Mouse (Mus musculus): ENCODE data around the gene Gm49361. TPM values are rescaled to one million over a fixed set of nuclear protein-coding genes. Genes with fewer than 3 reads are reported as not detected.
A peak's percentile ranks its signal among the peaks of the same experiment; 100 is the strongest.

Gene Gm49361
- total and polyA plus RNA-seq, 2 experiments from 2014 or later, result 0.16 TPM; not detected in 1

GRCm38 (mm10) chr14:57701915-57702477, 43.9 kb downstream of the Gm49361 start:
- Histone ChIP-seq H3K9me3 (ENCODE audit: low read length) (no peaks in the 10 kb centered on the region), H3K36me3 (ENCODE audit: insufficient read depth, low read length) (0 out of 2 replicates have a peak, but pooled peaks cover 3% of the 10 kb centered on the region), H3K27ac (peak overlapping the region; percentile 73), H3K4me3 (ENCODE audit: low read length) (no peak overlapping the region), H3K9ac (replicated peaks; ENCODE audit: low read length) (0 out of 2 replicates have a peak overlapping the region, but pooled peaks have one; percentile 24), H3K27me3 (ENCODE audit: insufficient read depth, low read length) (no peaks in the 10 kb centered on the region), H3K4me1 (ENCODE audit: insufficient read depth, low read length) (no peaks in the 10 kb centered on the region), H3K4me2 (ENCODE audit: low read depth, low read length) (no peak overlapping the region)
- peak; percentile 54 for DNase-seq (ENCODE audit: low spot score)
- WGBS, result 42% methylated on average over 12 of the region's 12 CpGs
- TF ChIP-seq CTCF (IDR thresholded peaks at IDR 0.05; ENCODE audit: low read depth), result no peak
- peak; percentile 68 for ATAC-seq

- WGBS, result 97% methylated on average over 33 of the region's 33 CpGs
- H3K36me3 ChIP-seq (ENCODE audit: insufficient read depth, low read length), result peaks cover 4% of the 10 kb centered on the region; the same call in 1 of the 2 replicates
- no peak for TF ChIP-seq CTCF (IDR thresholded peaks at IDR 0.05; ENCODE audit: low read depth)
Observed at GRCm38 (mm10) chr14:57699461-57699970, 46.4 kb downstream of the Gm49361 start.

GRCm38 (mm10) chr14:57699016-57699415, 46.9 kb downstream of the Gm49361 start:
- H3K4me1 ChIP-seq (ENCODE audit: insufficient read depth, low read length), result no peaks in the 10 kb centered on the region
- H3K4me3 ChIP-seq (ENCODE audit: low read length), result no peak overlapping the region
- no peak for ATAC-seq
- H3K36me3 ChIP-seq (ENCODE audit: insufficient read depth, low read length), result peaks cover 4% of the 10 kb centered on the region; the same call in 1 of the 2 replicates
- H3K27ac ChIP-seq, result no peak overlapping the region
- no peaks in the 10 kb centered on the region for H3K27me3 ChIP-seq (ENCODE audit: insufficient read depth, low read length)
- no peak for TF ChIP-seq CTCF (IDR thresholded peaks at IDR 0.05; ENCODE audit: low read depth)
- H3K9ac ChIP-seq (replicated peaks; ENCODE audit: low read length), result no peak overlapping the region
- no peak for DNase-seq (ENCODE audit: low spot score)
- 87% methylated on average over 10 of the region's 10 CpGs for WGBS
- no peaks in the 10 kb centered on the region for H3K9me3 ChIP-seq (ENCODE audit: low read length)
- no peak overlapping the region for H3K4me2 ChIP-seq (ENCODE audit: low read depth, low read length)

More at GRCm38 (mm10) chr14:57699461-57699970, 46.4 kb downstream of the Gm49361 start:
- Histone ChIP-seq H3K27me3 (ENCODE audit: insufficient read depth, low read length) (no peaks in the 10 kb centered on the region), H3K9me3 (ENCODE audit: low read length) (no peaks in the 10 kb centered on the region), H3K9ac (replicated peaks; ENCODE audit: low read length) (no peak overlapping the region), H3K4me1 (ENCODE audit: insufficient read depth, low read length) (no peaks in the 10 kb centered on the region), H3K27ac (no peak overlapping the region), H3K4me2 (ENCODE audit: low read depth, low read length) (no peak overlapping the region), H3K4me3 (ENCODE audit: low read length) (no peak overlapping the region)
- DNase-seq (ENCODE audit: low spot score), result no peak
- no peak for ATAC-seq

GRCm38 (mm10) chr14:57696066-57696465, 49.8 kb downstream of the Gm49361 start:
- Histone ChIP-seq H3K27me3 (ENCODE audit: insufficient read depth, low read length) (no peaks in the 10 kb centered on the region), H3K9ac (replicated peaks; ENCODE audit: low read length) (no peak overlapping the region), H3K4me2 (ENCODE audit: low read depth, low read length) (no peak overlapping the region), H3K36me3 (ENCODE audit: insufficient read depth, low read length) (peaks cover 4% of the 10 kb centered on the region; the same call in 1 of the 2 replicates), H3K4me3 (ENCODE audit: low read length) (no peak overlapping the region), H3K9me3 (ENCODE audit: low read length) (no peaks in the 10 kb centered on the region), H3K4me1 (ENCODE audit: insufficient read depth, low read length) (no peaks in the 10 kb centered on the region), H3K27ac (no peak overlapping the region)
- ATAC-seq (no peak), DNase-seq (ENCODE audit: low spot score) (no peak)
- no peak for TF ChIP-seq CTCF (IDR thresholded peaks at IDR 0.05; ENCODE audit: low read depth)
- 94% methylated on average over 15 of the region's 15 CpGs for WGBS

GRCm38 (mm10) chr14:57695550-57695949, 50.4 kb downstream of the Gm49361 start:
- ATAC-seq, result no peak

GRCm38 (mm10) chr14:57694246-57694645, 51.7 kb downstream of the Gm49361 start:
- no peak for TF ChIP-seq CTCF (IDR thresholded peaks at IDR 0.05; ENCODE audit: low read depth)
- Histone ChIP-seq H3K9ac (replicated peaks; ENCODE audit: low read length) (no peak overlapping the region), H3K9me3 (ENCODE audit: low read length) (no peaks in the 10 kb centered on the region), H3K4me2 (ENCODE audit: low read depth, low read length) (no peak overlapping the region), H3K27ac (no peak overlapping the region), H3K27me3 (ENCODE audit: insufficient read depth, low read length) (no peaks in the 10 kb centered on the region), H3K36me3 (ENCODE audit: insufficient read depth, low read length) (peaks cover 4% of the 10 kb centered on the region; the same call in 1 of the 2 replicates), H3K4me1 (ENCODE audit: insufficient read depth, low read length) (no peaks in the 10 kb centered on the region), H3K4me3 (ENCODE audit: low read length) (no peak overlapping the region)
- DNase-seq (ENCODE audit: low spot score) (no peak), ATAC-seq (no peak)
- 88% methylated on average over 16 of the region's 16 CpGs for WGBS

More at GRCm38 (mm10) chr14:57695550-57695949, 50.4 kb downstream of the Gm49361 start:
- Histone ChIP-seq H3K9me3 (ENCODE audit: low read length) (no peaks in the 10 kb centered on the region), H3K4me3 (ENCODE audit: low read length) (no peak overlapping the region), H3K27ac (no peak overlapping the region), H3K36me3 (ENCODE audit: insufficient read depth, low read length) (peaks cover 4% of the 10 kb centered on the region; the same call in 1 of the 2 replicates), H3K27me3 (ENCODE audit: insufficient read depth, low read length) (no peaks in the 10 kb centered on the region), H3K4me1 (ENCODE audit: insufficient read depth, low read length) (no peaks in the 10 kb centered on the region), H3K9ac (replicated peaks; ENCODE audit: low read length) (no peak overlapping the region), H3K4me2 (ENCODE audit: low read depth, low read length) (no peak overlapping the region)
- peak; percentile 42 for DNase-seq (ENCODE audit: low spot score)
- TF ChIP-seq CTCF (IDR thresholded peaks at IDR 0.05; ENCODE audit: low read depth), result peak; percentile 70
- WGBS, result 87% methylated on average over 8 of the region's 8 CpGs

All from hindbrain, postnatal 0 days (tissue).